Mouse (Mus musculus) v-Abl transformed pro-B cells (cell line): ENCODE data around the gene Srms.

Experiments used
- in situ Hi-C, 2 experiments: fragments of 400-800 bp; cut with MboI; formaldehyde crosslinking; loops; one replicate each; pipeline ENCODE4 v1.15.1; 2025; ENCODE audit not compliant: unreplicated experiment in 2 of 2

Gene Srms

GRCm38 (mm10) chr2:181178471-181178870, 34.5 kb downstream of the Srms start:
- in situ Hi-C loops, result no loop called here

- in situ Hi-C loops, result no loop called here
These were observed 35.0 kb downstream of the Srms start for GRCm38 (mm10) chr2:181178015-181178414.

- in situ Hi-C loops, result no loop called here
These were observed 38.3 kb downstream of the Srms start for GRCm38 (mm10) chr2:181174646-181175045.

- in situ Hi-C loops, result no loop called here
These were observed 46.5 kb downstream of the Srms start for GRCm38 (mm10) chr2:181166469-181166868.

- in situ Hi-C loops, result no loop called here
These were observed 52.2 kb downstream of the Srms start for GRCm38 (mm10) chr2:181160821-181161220.

- in situ Hi-C loops, result no loop called here
These were observed 53.2 kb downstream of the Srms start for GRCm38 (mm10) chr2:181159771-181160170.

- in situ Hi-C loops, result no loop called here
These were observed 53.9 kb downstream of the Srms start for GRCm38 (mm10) chr2:181159091-181159514.

- in situ Hi-C loops, result no loop called here
These were observed 54.5 kb downstream of the Srms start for GRCm38 (mm10) chr2:181158471-181158870.

- in situ Hi-C loops, result no loop called here
These were observed 55.2 kb downstream of the Srms start for GRCm38 (mm10) chr2:181157716-181158302.

GRCm38 (mm10) chr2:181157180-181157579, 55.8 kb downstream of the Srms start:
- in situ Hi-C loops, result no loop called here

- in situ Hi-C loops, result no loop called here
These were observed 56.5 kb downstream of the Srms start, which contains the start of gene Eef1a2 for GRCm38 (mm10) chr2:181156248-181157121. Gene Eef1a2, minus strand, starts transcription at chr2:181157014.

GRCm38 (mm10) chr2:181155801-181156200, 57.2 kb downstream of the Srms start:
- in situ Hi-C loops, result no loop called here
